Mouse (Mus musculus): ENCODE results near the gene Fkbp5. TPM values are rescaled to one million over a fixed set of nuclear protein-coding genes. Genes with fewer than 3 reads are reported as not detected.
"Not testable (repeated sequence)": the region's sequence is repeated elsewhere in the genome, so short reads cannot be mapped to it uniquely, and the experiment has no call there.

Fkbp5 gene
- polyA plus RNA-seq, 2 experiments from 2014 or later: 17.4 to 17.8 TPM

DNA sequence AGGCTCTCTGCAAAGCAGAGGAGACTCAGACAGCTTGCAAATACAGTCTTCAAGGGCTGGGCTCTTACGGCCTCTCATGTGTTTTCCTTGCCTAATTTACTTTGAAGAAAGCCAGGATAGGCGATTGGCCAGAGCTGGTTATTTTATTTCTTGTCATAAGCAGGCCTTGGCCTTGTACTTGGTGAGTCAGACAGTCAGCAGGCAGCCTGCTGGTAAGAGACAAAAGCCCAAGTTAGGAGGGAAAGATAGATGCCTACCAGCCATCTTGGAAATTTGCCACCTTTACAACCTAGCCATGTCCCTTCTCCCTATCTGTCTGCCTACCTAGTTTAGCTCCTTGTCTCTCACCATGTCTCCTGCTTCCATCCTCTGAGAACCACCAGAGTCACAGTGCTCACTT is 146.0 kb downstream of the Fkbp5 start:
- no peak for ATAC-seq

DNA sequence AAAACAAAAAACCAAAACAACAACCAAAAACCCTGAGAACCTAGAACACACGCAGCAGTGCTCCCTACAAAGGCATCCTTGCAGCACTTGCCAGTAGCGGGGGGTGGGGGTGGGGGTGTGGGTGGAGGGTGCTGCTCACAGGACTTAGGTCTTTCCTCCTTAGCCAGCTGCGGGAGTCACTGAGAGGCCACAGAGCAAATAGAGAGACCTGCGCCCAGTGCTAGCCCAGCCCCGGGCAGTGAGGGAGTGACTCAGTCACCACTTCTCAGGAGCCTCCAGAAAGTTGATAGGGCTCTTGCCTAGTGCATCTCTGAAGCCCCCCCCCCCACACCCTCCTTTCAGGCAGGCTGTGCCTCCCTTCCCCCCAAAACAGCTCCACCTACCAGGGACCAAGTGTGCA is 148.3 kb downstream of the Fkbp5 start:
- ATAC-seq: no peak

DNA sequence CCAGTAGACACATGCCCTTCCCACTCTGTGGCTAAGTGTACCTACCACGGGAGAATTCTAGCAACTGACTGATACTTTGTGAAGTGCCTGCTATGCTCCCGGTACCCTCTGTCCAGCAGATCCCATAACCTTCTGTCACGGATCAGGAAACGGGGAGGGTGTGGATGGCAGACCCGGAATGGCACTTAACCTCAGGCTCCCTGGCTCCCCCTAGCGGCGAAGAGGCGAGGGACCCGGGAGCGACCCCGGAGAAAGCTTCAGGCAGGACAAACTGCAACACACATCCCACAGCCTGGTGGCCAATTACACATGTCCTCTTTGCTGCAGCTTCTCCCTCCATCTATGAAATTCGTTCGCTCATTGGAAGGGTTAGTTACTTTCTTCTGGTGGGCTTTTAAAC is 148.9 kb downstream of the Fkbp5 start:
- ATAC-seq: no peak

DNA sequence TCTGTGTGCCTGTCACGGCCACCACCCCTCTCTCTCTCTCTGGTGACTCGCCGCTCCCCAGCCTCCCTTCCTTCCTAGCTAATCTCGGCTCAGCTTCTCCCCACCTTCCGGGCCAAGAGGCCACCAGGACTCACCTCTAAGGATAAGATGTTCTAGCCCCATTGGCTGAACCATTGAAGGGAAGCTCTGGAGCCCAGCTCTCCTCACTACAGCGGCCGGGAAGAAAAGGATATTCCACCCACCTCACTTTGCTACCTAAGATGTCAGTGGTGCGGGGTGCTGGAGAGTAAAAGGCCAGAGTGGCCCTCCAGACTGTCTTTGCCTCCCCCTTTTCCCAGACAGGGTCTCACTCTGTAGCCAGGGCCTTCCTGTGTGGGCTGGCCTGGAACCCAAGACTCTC is 152.2 kb downstream of the Fkbp5 start, which contains the start of gene Tulp1:
Tulp1 (minus strand) TSS at position 101 of the 400 bp plus-strand sequence.
- no peak for ATAC-seq

DNA sequence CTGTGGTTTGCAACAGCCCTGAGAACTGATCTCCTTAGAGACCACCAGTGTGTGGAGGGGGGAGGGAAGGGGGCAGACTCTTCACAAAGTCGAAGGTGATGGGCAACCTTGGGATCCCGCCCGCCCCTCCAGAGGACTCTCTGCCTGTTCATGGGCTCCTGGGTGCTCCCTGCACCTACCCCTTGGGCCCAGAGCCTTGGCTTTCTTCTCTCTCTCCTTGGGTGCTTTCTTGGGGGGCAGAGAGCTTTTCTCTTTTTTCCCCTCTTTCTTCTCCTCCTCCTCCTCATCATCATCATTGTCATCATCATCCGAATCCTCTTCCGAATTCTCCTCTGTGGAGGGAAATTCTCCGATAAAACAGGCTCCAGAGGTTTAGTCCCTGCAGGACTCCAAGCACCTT is 153.8 kb downstream of the Fkbp5 start:
- ATAC-seq: no peak

DNA sequence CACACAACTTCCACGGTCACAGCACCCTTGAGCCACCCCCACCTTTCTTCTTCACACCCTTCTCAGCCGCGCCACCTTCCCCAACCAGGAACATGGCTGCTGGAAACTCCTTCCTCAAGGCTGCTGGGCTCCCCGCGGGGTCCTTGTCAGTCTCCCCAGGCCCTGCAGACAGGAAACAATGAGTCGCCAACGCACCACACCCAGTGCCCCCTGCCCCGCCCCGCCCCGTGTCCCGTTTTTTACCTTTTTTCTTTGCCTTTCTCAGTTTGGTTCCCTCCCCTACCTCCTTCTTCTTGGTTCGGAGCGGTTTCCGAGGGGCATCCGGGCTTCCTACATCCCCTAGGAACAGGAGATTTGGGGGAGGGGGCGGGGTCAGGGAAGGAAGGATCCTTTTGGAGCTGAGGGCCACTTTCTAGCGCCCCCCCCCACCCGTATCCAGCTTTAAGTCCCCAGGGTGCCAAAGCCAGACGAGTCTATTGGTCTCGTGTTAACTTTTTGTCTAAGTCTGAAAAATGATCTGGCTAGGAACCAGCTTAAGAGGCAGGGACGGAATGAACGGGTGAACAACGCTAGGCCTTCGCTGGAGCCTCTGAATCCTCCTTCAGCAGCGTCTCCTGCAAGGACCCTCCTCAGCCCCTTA is 154.6 kb downstream of the Fkbp5 start:
- ATAC-seq: no peak

DNA sequence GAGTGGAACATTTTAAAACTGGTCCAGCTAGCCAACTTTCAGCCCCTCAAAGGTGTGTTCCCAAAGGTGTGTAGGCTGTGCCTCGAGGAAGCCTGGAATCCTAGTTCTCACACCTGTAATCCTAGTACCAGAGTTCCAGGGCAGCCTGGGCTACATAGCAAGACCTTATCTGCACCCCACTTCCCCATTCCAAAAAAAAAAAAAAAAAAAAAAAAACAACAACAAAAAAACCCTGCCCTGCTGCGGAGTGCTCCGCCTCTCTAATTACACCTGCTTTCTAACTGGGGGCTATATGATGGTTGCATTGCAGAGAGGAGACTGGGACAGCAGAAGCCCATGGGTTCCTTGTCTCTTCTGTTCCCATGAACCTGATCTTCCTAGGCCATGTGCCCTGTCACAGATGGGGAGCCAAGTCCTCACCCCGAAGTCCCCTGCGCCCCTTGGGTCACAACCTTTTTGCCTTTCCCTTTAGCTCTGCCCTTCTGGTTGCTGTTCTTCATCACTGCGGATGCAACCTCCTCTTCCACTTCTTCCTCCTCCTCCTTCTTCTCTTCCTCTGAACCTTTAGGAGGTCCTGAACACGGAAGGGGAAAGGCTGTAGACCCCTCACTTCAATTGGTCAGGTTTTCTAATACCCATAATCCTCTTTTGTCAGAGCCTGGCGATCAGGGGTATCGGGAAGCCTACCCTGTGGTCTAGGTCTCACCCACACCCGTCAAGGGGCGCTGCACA is 155.2 kb downstream of the Fkbp5 start:
- no peak for ATAC-seq

DNA sequence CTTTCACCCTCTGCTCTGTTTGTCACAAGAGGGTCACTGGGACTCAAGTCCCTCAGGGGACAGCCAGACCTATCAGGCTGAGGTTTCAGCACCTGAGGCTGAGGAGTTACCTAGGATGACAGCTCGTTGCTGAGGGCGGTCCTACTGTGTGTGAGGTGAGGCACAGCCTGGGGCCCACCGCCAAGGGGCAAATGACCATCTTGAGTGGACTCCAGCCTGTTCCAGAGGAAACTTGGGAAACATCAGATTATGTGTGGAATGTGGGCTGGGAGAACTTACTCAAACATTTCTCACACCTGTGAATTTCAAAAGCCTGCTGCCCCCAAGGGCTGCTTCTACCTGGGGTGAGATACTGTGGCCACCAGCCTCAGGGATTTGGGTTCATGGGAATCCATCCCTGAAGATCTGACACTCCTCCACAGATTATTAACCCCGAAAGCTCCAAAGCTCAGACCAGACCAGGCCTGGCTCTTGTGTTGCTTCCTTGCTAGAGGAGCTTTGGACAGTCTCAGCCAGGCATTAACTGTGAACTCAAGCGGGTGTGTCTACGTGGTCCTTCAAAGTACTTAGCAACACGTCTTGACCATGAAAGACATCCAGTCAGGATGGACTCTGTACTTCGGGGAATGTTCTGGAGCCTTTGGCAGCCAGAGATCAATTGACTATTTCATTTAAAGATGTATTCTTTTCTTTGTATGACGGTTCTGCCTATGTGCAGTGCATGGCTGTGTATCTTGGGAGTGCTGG is 156.6 kb downstream of the Fkbp5 start:
- ATAC-seq: no peak

DNA sequence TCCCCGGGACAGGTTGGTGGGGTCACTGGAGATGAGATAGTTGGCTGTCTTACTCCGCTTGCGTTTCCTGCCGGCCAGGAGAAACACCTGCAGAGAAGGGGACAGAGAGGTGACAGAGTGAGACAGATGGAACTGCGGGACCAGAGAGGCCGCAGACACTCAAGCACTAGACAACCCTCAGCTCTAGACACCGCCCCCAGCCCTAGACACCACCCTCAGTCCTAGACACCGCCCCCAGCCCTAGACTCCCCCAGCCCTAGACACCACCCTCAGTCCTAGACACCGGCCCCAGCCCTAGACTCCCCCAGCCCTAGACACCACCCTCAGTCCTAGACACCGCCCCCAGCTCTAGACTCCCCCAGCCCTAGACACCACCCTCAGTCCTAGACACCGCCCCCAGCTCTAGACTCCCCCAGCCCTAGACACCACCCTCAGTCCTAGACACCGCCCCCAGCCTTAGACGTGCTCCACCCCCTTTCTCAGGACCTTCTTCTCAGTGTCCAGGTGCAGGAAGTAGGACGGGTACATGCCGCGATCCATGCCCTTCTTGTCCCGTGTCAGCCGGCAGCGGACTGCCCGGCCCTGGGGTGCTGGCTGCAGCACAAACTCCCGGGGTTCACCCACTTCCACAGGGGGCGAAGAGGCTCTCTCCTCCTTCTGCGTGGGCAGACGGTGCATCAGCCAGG is 158.6 kb downstream of the Fkbp5 start:
- ATAC-seq: not testable (repeated sequence)

DNA sequence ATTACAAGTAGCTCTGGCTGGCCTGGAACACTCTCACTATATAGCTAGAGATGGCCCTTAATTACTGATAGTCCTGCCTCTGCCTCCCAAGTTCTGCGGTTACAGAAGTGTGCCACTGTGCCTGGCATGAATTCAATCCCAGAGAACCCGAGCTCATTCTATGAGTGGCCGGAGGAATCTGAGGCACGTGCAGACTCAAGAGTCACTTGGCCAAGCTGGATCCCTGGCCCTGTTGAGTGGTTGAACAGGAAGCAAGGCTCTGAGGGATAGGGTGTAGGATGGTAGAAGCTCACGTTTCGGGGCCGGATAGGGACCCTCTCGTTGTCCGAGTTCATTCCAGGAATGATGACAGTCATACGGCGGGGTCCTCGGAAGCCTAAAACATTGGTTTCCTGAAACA is 161.5 kb downstream of the Fkbp5 start:
- no peak for ATAC-seq

DNA sequence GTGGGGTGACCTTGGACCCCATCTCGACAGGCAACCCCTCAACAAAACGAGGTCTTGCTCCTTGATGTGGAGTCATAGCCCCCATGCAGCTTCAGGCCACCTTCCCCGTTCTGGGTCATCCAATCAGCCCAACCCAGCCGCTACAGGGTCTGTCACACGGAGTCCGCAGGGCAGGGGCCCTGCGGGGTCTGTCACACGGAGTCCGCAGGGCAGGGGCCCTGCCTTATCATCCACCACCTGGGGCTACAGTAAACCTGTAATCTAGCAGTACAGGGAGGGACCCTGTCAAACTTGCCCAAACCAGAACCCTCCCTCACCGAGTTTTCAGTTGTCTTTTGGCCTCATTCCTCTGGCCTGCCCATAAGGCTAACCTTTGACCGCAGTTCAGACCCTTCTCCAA is 165.3 kb downstream of the Fkbp5 start:
- no peak for ATAC-seq

DNA sequence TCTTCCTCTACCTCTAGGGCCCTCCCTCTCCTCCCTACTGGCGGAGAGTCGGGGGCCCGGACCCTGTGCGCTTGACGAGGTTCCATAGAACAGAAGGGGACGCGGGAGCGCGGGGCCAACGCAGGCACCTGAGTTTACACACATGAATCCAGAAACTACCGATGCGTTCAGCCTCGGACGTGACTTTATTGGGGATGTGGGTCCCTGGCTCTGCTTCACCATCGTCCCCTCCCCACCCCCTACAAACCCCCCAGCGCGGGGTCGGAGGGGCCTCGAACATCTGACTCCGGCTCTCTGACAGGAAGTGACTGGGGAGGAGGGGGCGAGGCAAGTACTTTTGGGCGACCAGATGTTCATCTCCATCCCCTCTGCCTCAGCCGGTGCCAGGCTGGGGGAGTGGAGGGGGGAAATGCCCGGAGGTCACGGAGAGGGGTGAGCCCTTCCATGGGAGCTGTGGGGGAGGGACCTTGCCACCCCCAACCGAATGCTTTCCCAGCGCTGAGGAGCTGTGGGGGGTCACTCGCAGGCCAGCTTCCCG is 165.9 kb downstream of the Fkbp5 start:
- no peak for ATAC-seq

DNA sequence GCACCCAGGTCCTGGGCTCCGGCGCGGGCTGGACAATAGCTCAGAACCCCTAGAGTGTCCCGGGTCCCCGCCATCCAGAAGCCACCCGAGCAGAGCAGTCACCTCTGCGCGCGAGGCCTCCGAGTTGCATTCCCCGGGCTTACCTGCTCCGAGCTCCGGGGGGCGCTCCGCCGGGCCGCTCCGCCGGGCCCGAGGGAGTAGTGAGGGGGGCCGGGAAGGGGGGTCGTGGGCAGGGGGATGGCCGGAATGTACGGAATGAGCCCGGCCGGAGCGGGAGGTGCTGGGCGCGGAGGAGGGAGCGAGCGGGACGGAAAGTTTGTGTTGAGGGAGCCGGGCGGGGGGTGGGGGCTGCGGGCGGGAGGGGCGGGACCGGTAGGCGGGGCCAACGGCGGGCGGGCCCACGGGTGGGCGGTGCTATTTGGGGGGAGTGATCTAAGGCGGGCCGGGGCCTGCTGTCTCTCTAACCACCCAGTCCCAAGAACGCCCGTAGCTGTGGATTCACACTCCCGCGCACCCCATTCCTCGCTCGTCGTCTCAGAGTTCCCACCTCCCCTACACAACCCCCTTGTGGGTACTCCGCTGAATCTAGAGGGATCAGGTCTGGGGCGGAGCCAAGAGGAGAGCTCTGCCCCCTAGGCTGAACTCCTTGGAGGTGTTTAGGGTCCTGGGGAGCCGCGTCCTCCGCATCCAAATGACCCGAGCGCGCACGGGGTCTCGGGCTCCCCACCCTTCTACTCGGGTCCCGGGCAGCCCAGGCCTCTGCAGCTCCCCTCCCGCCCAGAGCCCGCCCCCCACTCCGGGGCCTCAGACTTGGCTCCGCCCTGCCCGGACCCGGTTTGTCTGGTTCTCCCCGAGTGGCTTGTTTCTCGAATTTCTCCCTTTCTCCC is 166.6 kb downstream of the Fkbp5 start, which contains the start of gene Tead3:
Tead3 (minus strand) TSS at position 352 of the 887 bp plus-strand sequence.
- ATAC-seq: peak; percentile 61

DNA sequence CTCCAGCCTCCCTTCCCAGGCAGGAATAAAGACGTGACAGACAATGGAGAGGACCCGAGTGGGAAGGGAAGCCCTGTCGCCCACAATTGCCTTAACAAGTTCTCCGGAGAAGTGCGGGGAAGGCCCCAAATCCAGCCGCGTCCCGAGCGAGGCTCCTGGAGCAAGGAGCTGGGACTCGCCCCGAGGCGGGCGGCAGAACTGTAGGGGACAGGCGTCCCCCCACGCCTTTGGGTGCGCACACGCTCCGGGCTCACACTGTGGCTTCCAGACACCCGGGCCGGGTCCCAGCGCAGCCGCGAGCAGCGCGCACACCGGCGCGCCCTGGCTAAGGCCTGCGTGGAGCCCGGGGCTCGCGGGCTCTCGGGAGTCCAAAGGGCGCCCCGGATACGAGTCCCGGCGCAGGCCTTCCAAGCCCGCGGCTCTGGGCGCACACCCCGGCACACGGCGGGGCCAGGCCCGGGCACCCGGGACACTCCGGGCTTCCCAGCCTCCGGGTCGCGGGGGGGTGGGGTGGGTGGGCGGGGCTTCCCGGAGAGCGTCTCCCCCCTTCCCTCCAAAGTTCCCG is 167.3 kb downstream of the Fkbp5 start:
- no peak for ATAC-seq

DNA sequence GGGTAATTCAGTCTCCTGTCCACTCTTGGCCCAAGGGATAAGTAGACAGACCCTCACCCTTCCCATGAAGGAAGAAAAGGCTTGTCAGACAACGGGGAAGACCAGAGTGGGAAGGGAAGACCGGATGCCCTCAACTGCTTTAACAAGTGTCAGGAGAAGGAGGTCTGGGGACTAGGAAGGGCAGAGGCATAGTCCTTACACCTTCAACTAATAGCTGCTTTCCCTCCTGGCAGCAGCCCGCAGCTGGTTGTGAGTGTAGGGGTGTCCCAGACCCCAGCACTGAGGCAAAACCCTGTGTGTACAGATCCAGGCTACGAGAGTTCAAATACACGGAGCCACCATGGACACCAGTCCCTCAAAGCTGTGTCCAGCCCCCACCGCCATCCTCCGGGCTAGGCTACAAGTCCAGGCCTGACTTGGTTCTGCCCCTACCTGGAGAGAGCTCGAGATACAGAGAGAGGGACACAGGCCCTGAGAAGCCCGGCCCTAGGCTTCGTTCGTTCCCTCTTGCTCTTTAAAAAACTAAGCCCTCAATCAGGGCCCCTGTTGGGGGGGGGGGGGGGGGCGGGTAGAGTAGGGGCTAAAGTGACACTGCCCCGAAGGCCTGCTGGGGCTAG is 168.0 kb downstream of the Fkbp5 start:
- ATAC-seq: no peak

Other genes starting within 250 kb of the Fkbp5 start
- gene Fance, start 204.0 kb downstream of the Fkbp5 start, polyA plus RNA-seq (2017; shearing (Covaris generic)): 1 to 10 TPM; 3.7 to 7.7 TPM
- 100 to 1,000 TPM; 798 to 811 TPM for gene Rpl10a, start 189.1 kb downstream of the Fkbp5 start, polyA plus RNA-seq (2017; shearing (Covaris generic))
- not detected for gene Tead3, start 166.7 kb downstream of the Fkbp5 start, polyA plus RNA-seq (2017; shearing (Covaris generic))
- gene Tulp1, start 152.3 kb downstream of the Fkbp5 start, polyA plus RNA-seq (2017; shearing (Covaris generic)): under 1 TPM in 1 of 2 experiments, not detected in 1; 0.34 TPM
- gene Armc12, start 13.3 kb upstream of the Fkbp5 start, polyA plus RNA-seq (2017; shearing (Covaris generic)): not detected
- not detected for gene Clpsl2, start 31.9 kb upstream of the Fkbp5 start, polyA plus RNA-seq (2017; shearing (Covaris generic))
- not detected for gene Clps, start 43.2 kb upstream of the Fkbp5 start, polyA plus RNA-seq (2017; shearing (Covaris generic))
- gene Lhfpl5, start 58.1 kb upstream of the Fkbp5 start, polyA plus RNA-seq (2017; shearing (Covaris generic)): 1 to 10 TPM; 1.1 to 1.3 TPM
- 100 to 1,000 TPM; 204 to 234 TPM for gene Srpk1, start 105.2 kb upstream of the Fkbp5 start, polyA plus RNA-seq (2017; shearing (Covaris generic))
- under 1 TPM in 1 of 2 experiments, not detected in 1; 0.32 TPM for gene Slc26a8, start 172.7 kb upstream of the Fkbp5 start, polyA plus RNA-seq (2017; shearing (Covaris generic))
- gene Mapk14, start 173.8 kb upstream of the Fkbp5 start, polyA plus RNA-seq (2017; shearing (Covaris generic)): 10 to 100 TPM; 17.8 to 20.7 TPM
- gene AC170998.1, start 208.6 kb upstream of the Fkbp5 start, polyA plus RNA-seq (2017; shearing (Covaris generic)): 10 to 100 TPM; 10.1 TPM

Data from CD4-positive, CD25-positive, alpha-beta regulatory T cell, adult 4 months (primary cell).